Mouse (Mus musculus) T-helper 1 cell (primary cell): ENCODE results near the gene Hspb3.

Experiments used
- in situ Hi-C: fragments of 300-600 bp; cut with MboI, MseI; formaldehyde crosslinking; loops from one replicate; pipeline ENCODE4 v1.15.1; 2025; ENCODE audit warnings: high pct_unique_total_duplicates

The Hspb3 gene

DNA sequence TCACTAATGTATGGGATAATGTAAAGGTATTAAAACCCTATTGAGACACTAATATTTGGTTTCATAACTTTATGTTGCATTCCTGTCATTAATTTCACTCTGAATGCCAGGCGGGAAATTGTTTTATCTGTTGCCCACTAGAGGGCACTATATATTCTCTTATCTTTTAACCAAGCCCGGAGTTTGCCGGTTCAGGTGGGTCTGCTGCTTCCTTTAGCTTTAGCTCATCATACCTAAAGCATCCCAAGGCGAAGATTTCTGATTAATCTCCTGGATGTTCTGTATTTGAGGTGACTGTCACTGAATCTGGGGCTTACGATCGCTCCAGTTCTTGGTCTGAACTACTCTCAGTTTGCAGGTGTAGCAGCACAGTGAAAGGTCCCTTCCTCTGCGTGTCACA, 24.6 kb downstream of the Hspb3 start:
- in situ Hi-C loops, result no loop called here

DNA sequence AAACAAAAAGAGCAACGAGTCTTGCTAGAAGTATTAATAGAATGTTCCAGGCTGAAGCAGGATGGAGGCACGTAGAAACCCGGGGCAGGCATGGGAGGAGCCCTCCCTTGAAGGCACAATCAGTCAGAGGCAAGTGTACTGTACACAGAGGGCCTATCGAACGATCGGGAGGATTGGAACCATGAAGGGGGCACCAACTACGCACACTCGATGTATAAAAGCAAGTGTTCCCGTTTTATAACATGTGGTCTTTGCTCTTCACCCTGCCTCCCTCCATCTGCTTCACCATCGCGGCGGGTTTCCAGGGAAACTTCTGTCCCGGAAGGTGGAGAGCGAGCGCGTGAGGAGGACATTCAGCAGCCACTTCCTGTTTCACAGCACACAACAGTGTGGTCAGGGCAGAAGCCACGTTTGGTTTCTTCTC, 27.7 kb downstream of the Hspb3 start:
- in situ Hi-C loops, result no loop called here

DNA sequence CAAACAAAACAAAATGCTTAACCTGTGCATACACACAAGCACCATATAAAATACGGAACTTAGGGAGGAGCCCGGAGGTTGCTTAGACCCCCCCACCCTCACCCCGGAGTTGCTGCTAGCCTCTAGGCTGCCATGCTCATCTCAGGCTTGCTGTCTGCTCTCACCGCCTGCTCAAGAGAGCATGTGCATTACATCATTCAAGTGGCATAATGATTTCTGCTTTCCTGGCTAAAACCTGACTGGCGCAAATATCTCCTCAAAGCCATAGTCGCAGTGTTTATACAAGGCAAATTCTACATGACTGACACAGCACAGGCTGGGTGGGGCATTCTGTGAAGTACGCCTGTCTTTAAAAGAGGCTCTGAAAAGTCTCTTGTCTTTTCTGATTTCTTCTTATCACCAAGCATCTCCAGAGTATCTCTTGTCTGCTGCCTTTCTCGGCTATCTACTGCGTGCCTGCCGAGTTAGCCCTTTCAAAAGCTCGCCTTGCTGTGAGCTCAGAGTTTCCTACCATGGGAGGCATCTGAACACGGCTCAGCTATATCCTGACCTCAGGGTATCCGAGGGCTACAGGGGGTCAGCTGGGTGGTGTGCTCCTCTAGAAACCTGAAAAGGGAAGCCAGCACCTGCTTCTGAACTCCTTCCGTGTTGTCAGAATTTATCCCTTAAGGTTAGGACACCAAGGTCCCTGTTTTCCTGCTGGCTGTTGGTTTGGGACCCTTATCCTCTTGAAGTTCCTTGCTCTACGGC, 28.6 kb downstream of the Hspb3 start:
- in situ Hi-C loops, result no loop called here

DNA sequence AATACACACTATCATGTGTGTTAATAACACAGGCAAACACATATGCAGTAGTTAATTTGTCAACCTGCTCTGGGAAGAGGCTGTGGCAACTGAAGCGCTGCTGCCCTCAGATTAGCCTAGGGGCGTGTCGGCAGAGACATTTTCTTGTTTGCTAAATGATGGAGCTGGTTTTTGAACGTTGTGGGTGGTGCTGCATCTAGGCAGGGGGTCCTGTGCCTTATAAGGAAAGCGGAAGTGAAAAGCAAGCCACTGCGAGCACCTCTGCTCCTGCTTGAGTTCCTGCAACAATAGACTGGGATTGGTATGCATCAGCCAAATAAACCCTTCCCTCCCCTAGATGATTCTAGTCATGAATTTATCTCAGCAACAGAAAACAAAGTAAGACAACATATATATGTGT, 31.0 kb downstream of the Hspb3 start:
- in situ Hi-C loops, result no loop called here

DNA sequence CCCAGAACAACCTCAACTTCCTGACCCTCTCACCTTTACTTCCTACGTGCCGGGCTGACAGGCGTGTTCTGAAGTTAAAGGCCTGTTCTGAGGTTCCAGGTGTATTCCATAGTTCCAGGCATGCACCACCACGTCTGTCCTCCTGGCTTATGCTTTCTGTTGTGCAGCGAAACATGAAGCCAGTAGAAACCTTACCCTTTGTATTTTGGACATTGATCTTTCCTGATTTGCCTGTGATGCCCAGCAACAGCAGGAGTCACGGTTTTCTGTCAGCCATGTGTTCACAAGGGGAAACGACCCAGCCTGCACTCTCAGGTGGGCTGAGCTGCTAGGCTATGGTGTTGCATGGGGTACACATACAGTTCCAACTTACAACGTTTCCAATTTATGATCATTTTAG, 35.9 kb downstream of the Hspb3 start:
- in situ Hi-C loops, result no loop called here

DNA sequence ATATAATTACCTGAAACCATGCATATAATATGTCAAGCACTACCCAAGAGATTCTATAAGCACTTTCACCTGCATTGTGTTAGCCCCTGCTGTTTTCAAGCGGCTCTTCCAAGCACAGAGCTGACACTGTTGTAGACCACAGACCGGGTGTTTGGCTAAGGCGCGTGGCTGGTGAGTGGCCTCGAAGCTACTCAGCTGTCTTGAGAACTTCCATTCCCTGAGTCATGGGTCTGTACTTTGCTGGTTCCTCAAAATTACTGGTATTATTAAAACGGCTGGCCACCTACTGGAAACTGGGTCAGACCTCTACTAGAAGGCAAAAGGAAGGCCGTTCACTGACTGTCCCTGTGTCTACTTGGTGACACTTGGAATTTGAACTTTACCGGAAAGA, 40.6 kb downstream of the Hspb3 start:
- in situ Hi-C loops, result no loop called here

DNA sequence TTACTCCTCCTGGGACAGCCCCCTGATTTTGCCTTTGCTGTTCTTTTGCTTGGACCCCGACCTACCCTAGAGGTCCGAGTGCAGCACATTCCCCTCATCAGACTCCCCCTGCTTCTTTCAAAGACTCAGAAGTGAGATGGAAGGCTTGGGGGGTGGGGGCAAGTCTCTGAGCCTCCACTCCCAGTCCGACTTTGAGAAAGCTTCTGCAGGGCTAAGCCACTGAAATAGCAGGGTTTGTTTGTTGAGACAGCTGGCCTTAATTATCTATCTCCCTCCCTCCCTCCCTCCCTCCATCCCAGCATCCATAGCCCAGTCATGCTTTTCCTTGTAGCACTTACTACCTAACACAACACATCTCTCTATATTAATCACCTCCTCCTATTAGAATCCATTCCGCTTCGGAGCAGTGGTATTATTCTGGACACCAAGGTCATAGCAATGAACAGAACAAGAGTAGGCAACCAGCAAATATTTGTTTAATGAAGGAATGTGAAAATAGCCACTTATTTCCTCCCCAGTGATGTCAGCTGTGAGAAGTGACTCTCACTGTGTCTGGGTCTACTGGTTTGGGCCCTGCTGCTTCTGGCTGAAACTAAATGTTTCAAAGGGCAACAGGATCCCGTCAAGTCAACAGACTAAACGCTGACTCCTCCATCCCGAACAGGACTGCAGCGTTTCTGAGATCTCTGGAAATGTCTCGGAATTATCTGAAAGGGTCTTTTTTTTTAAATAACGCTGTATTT, 41.2 kb downstream of the Hspb3 start:
- in situ Hi-C loops, result no loop called here

DNA sequence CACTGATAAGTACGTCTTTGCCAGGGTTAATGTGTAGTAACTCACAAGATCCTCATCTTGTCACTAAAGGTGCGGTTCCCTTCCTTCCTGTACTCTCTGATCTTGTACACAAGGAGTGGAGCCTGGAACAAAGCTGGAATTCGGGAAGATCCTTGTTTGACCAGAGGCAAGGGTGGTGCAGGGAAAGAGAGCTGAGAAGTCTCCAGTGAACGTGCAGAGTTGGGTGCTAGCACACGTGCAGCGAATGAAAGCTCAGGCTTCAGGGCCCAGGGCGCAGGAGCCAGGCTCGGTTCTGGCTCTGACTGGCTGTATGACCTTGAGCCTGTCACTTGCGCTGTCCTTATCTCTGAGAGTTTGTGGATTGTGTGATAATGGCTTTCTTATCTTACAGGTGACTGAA, 44.5 kb downstream of the Hspb3 start:
- in situ Hi-C loops, result loop anchor here (5.0 kb wide), 1 partner anchor 297 kb away; no protein-coding TSS in a partner anchor

DNA sequence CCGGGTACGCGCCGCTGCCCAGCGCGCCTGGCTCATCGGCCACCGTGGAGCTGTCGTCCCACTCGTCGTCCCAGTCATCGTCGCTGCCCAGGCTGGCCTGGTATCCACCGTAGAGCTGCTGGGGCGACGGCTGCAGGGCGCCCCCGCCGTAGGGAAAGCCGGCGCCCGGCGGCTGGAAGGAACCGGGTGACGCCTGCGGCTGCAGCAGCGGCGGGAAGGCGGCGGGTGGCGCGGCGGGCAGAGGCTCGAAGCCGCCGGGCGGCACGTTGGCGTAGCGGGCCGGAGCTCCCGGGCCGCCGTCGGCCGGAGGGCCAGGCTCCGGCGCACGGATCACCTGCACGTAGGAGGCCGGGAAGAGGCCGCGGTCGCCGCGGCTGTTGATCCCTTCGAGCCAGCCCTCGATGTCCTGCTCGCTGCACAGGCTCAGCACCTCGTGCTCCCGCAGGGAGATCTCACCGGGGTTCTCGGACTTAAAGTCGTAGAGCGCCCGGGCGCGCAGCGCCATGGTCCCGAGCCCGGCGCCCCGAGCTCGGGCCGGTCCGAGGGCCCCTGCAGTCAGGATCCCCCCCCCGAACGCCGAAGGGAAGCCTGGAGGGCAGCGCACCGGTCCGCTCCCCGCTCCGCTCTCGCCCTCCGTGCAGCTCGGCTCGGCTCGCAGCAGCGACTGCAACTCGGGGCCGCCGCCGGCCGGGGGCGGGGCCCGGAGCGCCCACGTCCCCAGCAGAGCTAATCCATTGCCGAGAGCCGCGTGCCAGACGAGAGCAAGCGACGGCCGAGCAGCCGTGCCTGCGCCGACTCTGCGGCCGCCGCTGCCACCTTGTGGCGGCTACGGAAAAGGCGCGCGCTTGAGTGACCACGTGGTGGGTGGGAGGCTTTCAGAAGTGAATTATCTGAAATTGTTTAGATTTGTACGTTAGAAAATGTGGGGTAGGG, 45.3 kb downstream of the Hspb3 start, which contains the start of gene Snx18:
Snx18 (minus strand) TSS at position 674 of the 933 bp plus-strand sequence.
- in situ Hi-C loops, result loop anchor here (5.0 kb wide), 1 partner anchor 296 kb away; no protein-coding TSS in a partner anchor

DNA sequence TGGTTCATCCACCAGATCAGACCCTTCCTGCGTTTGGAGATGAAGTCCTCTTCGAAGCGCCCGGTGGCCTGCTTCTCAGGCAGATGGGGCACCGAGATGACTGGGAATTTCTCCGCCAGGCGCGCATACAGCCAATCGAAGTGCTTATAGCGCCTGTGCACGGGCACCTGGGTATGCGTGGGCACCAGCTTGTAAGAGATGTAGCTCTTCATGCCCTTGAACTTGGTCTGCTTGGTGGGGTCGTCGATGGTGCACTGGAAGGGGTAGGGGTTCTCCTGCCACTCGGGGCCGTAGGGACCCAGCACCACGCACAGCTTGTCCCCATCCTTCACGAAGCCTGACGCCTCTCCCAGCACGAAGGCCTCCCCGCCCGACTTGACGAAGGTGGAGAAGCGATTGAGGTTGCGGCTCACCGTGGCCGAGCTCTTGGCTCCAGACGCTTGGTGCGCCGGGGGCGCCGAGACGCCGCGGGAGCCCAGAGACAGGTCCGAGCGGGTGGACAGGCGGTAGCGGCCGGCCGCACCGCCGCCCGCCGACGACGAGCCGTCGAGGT, 46.1 kb downstream of the Hspb3 start:
- in situ Hi-C loops, result loop anchor here (5.0 kb wide), 1 partner anchor 295 kb away; no protein-coding TSS in a partner anchor

DNA sequence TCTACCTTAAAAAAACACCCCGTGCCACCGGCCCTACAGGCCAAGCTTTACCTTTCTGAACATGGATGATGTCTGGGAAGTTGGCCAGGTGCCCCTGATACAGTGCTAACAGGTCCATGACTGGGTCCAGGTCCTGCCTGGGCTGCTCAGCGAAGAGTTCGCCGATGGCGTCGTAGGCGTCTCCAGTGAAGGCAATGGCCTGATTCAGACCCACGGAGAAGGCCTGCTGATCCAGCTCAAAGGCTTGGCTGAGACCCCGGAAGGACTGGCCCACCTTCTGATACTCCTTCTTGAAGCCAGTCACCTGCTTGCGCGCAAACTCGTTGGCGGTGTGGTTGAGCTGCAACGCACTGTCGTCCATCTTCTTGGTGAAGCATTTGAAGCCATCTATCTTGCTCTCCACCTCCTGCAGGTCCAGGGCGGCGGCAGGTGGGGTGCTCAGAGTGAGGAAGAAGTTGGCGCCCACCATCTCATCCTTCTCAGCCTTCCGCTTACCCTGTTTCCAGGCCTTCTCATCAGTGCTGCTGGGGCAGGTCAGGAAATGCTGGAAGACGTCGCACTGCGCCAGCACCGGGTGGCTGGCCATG, 46.6 kb downstream of the Hspb3 start:
- in situ Hi-C loops, result loop anchor here (5.0 kb wide), 1 partner anchor 295 kb away; no protein-coding TSS in a partner anchor

DNA sequence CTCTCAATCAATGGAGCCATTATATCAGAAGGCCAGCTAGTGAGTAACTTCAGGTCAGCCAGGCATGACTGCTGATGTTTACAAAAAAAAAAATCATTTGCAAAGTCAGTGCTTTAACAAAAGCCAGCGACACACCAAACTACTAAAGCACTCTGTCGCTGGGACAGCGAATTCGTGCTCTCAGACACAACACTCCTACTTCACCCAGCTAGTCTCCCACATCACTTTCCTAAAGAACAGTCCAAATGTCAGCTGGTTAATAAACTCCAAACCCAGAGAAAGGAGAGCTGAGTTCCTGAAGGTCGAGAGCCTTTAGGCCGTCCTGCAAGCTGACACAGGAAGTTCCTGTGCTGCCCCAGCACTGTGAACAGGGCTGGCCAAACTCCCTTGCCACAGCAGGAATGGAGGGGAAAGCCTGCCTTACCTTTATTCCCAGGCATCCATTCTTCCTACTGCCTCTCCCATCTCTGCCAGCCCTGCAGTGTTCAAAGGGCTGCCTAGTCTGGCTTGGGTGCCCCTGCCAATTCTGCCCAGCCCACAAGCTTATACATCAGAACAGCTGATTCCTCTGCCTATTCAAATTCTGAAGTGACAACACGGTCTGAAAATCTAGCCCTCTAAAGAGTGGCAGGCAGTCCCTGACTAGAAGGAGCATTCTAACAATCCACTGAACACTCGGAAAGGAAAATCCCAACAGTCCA, 47.4 kb downstream of the Hspb3 start:
- in situ Hi-C loops, result loop anchor here (5.0 kb wide), 1 partner anchor 294 kb away; no protein-coding TSS in a partner anchor

DNA sequence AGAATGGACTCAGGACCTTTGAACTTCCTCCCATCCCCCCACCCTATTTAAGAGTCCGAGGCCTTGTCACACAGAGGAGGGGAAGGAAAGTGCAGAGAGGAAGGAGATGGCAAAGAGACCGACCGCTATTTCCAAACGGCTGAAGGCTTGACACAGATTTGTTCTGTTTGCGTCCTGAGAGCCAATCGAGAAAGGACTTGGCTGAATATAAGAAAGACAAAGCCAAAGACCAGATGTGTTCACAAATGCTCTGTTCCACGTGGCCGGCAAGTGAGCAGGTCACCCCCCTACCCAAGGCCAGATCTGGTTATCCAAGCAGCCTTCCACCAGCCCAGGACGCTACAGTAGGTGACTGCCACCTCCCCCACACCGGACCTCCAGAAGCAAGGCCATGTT, 47.9 kb downstream of the Hspb3 start:
- in situ Hi-C loops, result loop anchor here (5.0 kb wide), 1 partner anchor 293 kb away; no protein-coding TSS in a partner anchor

DNA sequence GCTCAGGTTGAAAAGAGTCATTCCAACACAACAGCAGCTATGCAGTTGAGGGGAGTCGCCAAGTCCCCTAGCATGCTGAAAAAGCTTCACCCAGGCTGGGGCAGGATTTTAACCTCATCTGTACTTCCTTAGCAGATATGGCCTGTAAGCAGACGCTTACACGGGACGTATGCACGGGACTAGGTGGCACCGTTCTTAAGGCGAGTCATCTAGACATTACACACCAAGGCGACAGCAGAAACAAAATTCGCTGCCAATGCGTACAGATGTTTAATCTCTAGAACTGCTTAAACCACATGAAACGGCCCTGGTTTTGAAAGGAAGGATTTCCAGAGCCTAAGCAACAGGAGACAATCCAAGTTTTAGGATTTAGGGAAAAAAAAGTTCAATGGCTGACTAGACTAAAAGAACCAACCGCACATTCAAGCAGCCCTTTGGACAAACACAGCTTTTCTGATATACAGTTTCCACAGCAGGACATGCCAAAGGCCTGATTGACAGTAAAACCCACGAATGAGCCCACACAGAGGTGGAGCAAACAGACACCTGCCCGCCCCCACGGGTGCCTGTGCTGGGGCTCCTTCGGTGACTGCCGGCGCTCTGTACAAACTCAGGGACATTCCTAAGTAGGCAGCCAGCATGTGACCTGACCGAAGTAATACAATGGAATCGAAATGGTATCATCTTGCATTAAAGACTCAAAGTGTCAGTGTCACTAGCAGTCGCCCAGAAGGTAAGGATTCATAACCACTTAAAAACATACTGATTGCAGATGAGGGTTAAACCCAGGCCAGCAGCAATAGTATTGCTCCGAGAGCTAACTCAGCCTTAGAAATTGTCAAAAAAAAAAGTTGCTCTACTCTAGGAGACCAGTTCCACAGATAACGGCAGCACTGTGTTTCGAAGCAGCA, 48.6 kb downstream of the Hspb3 start:
- in situ Hi-C loops, result loop anchor here (5.0 kb wide), 1 partner anchor 293 kb away; no protein-coding TSS in a partner anchor

DNA sequence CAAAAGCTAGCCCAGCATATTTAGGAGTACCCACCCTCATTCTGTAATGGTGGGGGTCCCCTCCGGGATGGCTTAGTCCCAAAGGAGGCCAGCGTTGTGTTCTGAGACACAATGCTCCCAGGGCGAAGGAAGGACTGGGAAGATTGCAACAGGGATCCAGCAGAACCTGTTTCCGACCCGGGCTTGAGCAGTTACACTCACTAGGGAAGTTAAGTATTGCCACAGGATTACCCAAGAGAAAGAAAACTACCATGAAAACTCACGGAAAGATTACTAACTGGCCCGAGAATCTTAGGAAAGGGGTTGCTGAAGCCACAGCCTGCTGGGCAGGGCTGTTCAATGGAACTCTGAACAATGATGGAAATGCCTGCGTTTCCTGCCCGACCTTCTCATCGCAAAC, 49.6 kb downstream of the Hspb3 start:
- in situ Hi-C loops, result no loop called here

DNA sequence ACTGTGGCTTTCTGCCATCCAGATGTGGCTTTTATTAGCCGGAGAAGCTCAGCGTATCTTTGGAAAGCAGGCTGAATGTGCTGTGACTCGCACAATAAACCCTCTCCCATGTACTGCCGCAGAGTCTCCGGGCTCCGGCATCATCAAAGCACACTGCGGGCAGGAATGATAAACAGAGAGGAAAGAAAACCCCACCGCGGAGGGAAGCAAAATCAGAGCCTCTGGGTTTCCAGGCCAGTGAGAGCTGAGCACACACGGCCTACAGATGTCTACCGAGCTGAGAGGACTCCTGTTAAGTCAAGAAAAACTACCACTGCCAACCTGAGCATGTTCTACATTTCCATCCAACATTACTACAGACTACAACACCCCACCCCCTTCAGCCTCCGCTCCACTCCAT, 50.1 kb downstream of the Hspb3 start:
- in situ Hi-C loops, result no loop called here
